Mouse (Mus musculus) kidney, embryonic 15.5 days (tissue): ENCODE measurements around the gene 1700034I23Rik. TPM values are rescaled to one million over a fixed set of nuclear protein-coding genes. Genes with fewer than 3 reads are reported as not detected.
"Not testable (repeated sequence)": the region's sequence is repeated elsewhere in the genome, so short reads cannot be mapped to it uniquely, and the experiment has no call there.

Experiments
- ATAC-seq: fragments of 200-750 bp; cut with Nextera tagmentation; replicated peaks from 2 replicates; pipeline ENCODE4 v1.8.0; 2017; ENCODE audit warnings: moderate TSS enrichment; ENCODE audit not compliant: low FRiP score
- H3K27ac ChIP-seq: fragments of 300-500 bp; sonication (generic); 2 replicates; pipeline ENCODE4 v1.5.1; 2015; ENCODE audit warnings: mild to moderate bottlenecking, inconsistent platforms
- H3K27me3 ChIP-seq: fragments of 300-500 bp; sonication (generic); 2 replicates; pipeline ENCODE4 v1.6.1; 2015; ENCODE audit warnings: inconsistent platforms
- H3K36me3 ChIP-seq: fragments of 300-500 bp; sonication (generic); 2 replicates; pipeline ENCODE4 v1.6.1; 2015; ENCODE audit warnings: inconsistent platforms
- H3K4me1 ChIP-seq: fragments of 300-500 bp; sonication (generic); 2 replicates; pipeline ENCODE4 v1.6.1; 2015; ENCODE audit warnings: inconsistent platforms
- H3K4me2 ChIP-seq: fragments of 300-500 bp; sonication (generic); 2 replicates; pipeline ENCODE4 v1.6.1; 2015; ENCODE audit warnings: moderate library complexity, mild to moderate bottlenecking, inconsistent platforms
- H3K4me3 ChIP-seq: fragments of 300-500 bp; sonication (generic); replicated peaks from 2 replicates; pipeline ENCODE4 v1.5.1; 2015; ENCODE audit warnings: mild to moderate bottlenecking, inconsistent platforms
- H3K9ac ChIP-seq: fragments of 300-500 bp; sonication (generic); 2 replicates; pipeline ENCODE4 v1.6.1; 2015; ENCODE audit warnings: mild to moderate bottlenecking, inconsistent platforms
- H3K9me3 ChIP-seq: fragments of 300-500 bp; sonication (generic); replicated peaks from 2 replicates; pipeline ENCODE4 v1.6.1; 2016; ENCODE audit warnings: inconsistent platforms
- WGBS: fragments of 180-500 bp; shearing (Covaris S2); methylation state at CpG from one replicate; pipeline ENCODE4 v1.1.7; 2015; ENCODE audit warnings: mixed read lengths; 5-methylcytosine and 5-hydroxymethylcytosine counted together
- polyA plus RNA-seq: library from polyadenylated mRNA; unstranded; fragments of >200 nt; fragmentation: Nextera tagmentation; extraction: Ambion mirVana; gene quantifications from 2 replicates; pipeline ENCODE4 v1.2.1, GENCODE M21; 2015

Gene 1700034I23Rik
- 0.10 and 0.35 TPM in 2 replicates for polyA plus RNA-seq

- H3K27me3 ChIP-seq, H3K36me3 ChIP-seq, H3K9me3 ChIP-seq, H3K4me1 ChIP-seq, H3K4me2 ChIP-seq, ATAC-seq, H3K4me3 ChIP-seq, H3K9ac ChIP-seq, H3K27ac ChIP-seq: not testable (repeated sequence)
- 99% methylated on average over 6 of the region's 10 CpGs for WGBS
Measured at GRCm38 (mm10) chr3:40902443-40902842, at the start of gene 1700034I23Rik. Gene 1700034I23Rik, minus strand, starts transcription at chr3:40902543.

DNA sequence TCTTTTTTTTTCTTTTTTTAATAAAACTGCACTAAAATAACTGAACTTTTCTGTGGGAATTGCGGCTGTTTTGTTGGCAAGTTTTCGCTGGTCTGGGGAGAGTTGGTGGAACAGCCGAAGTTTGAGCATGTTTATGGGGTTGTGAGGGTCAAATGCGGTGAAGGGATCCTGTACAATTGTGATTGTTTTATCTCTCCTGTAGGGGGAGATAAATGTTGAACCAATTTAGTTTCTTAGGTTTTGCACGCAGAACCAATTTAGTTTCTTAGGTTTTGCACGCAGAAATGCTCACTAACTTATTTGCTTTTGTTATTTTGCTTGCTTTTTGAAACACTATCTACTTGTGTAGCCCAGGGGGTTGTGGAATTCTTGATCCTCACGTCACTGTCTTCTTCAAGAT is 49.0 kb upstream of the 1700034I23Rik start:
- ATAC-seq = no peak
- 13% methylated on average over 7 of the region's 7 CpGs for WGBS
- H3K4me2 ChIP-seq = peak overlapping the region; percentile 99
- H3K36me3 ChIP-seq = no peaks in the 10 kb centered on the region
- peaks cover 7% of the 10 kb centered on the region for H3K4me1 ChIP-seq
- H3K4me3 ChIP-seq = peak overlapping the region; percentile 83
- peaks cover 17% of the 10 kb centered on the region; the same call in 1 of the 2 replicates for H3K27me3 ChIP-seq
- no peaks in the 10 kb centered on the region for H3K9me3 ChIP-seq
- H3K9ac ChIP-seq = no peak overlapping the region
- H3K27ac ChIP-seq = no peak overlapping the region

DNA sequence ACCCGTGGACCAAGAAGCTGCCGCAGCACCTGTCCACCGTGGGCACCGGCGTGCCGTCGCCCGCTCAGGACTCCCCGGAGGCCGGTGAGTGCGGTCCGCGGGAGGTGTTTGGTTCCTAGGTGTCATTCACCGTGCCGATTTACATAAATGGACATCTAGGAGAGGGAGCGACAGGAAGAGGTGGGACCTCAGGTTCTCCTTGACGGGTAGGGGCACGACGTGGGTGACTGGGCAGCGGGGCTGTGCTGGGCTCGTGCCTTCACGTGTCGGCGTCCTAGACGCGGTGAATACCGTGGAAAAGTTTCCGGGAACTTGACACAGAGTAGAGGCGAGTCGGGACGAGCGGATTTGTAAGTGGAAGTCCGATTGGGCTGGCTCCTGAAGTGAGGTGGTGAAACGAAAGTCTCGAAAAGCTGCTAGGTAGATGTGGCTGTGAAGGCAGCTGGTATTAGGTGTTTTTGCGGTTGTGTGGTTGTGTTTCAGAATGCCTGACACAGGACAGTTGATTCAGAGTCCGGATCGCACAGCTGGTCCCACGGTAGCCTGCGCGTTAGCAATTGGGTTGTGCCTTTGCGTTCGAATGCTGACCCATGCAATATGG is 48.4 kb upstream of the 1700034I23Rik start:
- Histone ChIP-seq H3K9ac (peak overlapping the region; percentile 68), H3K27me3 (peaks cover 17% of the 10 kb centered on the region; the same call in 1 of the 2 replicates), H3K4me2 (peak overlapping the region; percentile 99), H3K9me3 (no peaks in the 10 kb centered on the region), H3K36me3 (no peaks in the 10 kb centered on the region), H3K4me3 (peak overlapping the region; percentile 83), H3K27ac (peak overlapping the region; percentile 89), H3K4me1 (peaks cover 7% of the 10 kb centered on the region)
- ATAC-seq = peak; percentile 14
- WGBS = under 1% methylated on average over 43 of the region's 43 CpGs

DNA sequence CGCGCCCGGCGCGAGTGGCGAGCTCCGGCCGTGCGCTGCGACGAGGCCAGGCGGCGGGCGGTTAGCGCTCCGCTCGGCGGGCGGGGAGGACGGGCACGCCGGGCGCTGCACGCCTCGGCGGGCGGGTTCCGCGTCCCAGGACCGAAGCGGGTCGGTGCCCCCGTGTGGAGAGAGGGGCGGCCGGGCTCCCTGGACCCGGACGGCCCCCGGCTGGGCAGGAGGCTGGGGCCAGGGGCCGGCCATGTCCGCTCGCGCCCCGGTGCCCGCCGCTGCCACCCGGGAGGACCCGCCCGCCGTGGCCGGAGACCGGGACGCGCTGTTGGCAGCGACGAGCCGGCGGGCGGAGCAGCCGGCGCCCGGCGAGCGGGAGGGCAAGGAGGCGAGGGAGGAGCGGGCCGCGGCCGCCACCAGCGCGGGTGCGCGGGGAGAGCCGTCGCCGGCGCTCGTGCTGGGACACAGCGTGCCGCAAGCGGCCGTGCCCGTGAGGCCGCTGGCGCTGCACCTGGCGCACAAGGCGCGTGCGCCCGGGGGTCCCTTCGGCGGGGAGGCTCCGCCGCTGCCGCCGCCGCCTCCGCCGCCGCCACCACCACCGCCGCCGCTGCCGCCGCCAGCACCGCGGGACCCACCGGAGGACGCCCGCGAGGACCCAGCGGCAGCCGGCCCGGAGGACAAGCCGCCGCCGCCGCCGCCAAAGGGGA is 47.7 kb upstream of the 1700034I23Rik start:
- no peaks in the 10 kb centered on the region for H3K36me3 ChIP-seq
- H3K9me3 ChIP-seq = no peaks in the 10 kb centered on the region
- peaks cover 17% of the 10 kb centered on the region; the same call in 1 of the 2 replicates for H3K27me3 ChIP-seq
- H3K4me1 ChIP-seq = peaks cover 7% of the 10 kb centered on the region
- WGBS = under 1% methylated on average over 110 of the region's 118 CpGs
- peak; percentile 42 for ATAC-seq
- H3K27ac ChIP-seq = peak overlapping the region; percentile 89
- peak overlapping the region; percentile 83 for H3K4me3 ChIP-seq
- peak overlapping the region; percentile 68 for H3K9ac ChIP-seq
- H3K4me2 ChIP-seq = peak overlapping the region; percentile 99

GRCm38 (mm10) chr3:40949170-40949902 is 47.0 kb upstream of the 1700034I23Rik start, which contains the start of gene Larp1b:
Gene Larp1b, plus strand, starts transcription at chr3:40949828.
- no peaks in the 10 kb centered on the region for H3K36me3 ChIP-seq
- H3K4me3 ChIP-seq = peak within 1 kb of the TSS; percentile 83
- H3K4me2 ChIP-seq = peak within 1 kb of the TSS; percentile 99
- WGBS = under 1% methylated on average over 56 of the region's 66 CpGs
- peak; percentile 96 for ATAC-seq
- peaks cover 17% of the 10 kb centered on the region; the same call in 1 of the 2 replicates for H3K27me3 ChIP-seq
- H3K4me1 ChIP-seq = peaks cover 7% of the 10 kb centered on the region
- peak within 1 kb of the TSS; percentile 68 for H3K9ac ChIP-seq
- H3K27ac ChIP-seq = peak within 1 kb of the TSS; percentile 89
- H3K9me3 ChIP-seq = no peaks in the 10 kb centered on the region

DNA sequence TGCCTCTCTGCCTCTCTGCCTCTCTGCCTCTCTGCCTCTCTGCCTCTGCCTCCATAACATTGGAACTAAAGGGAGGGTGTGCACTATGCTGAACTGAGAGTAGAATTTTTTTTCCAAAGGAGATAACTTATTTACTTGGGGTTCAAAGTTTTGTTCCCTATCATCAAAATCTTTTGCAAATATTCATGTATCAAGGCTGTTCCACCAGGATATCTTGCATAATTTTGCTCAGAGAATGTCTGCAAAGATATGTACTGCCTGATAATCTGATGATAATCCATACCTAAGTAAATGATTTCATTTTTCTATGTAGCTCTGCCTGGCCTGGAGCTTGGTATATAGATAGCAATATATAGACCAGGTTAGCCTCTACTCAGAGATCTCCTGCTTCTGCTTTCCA is 36.7 kb upstream of the 1700034I23Rik start:
- Histone ChIP-seq H3K4me2 (no peak overlapping the region), H3K4me3 (no peak overlapping the region), H3K27ac (no peak overlapping the region), H3K4me1 (no peaks in the 10 kb centered on the region), H3K27me3 (no peaks in the 10 kb centered on the region), H3K9ac (no peak overlapping the region), H3K36me3 (peaks cover 4% of the 10 kb centered on the region; the same call in 1 of the 2 replicates), H3K9me3 (no peaks in the 10 kb centered on the region)
- ATAC-seq = no peak

DNA sequence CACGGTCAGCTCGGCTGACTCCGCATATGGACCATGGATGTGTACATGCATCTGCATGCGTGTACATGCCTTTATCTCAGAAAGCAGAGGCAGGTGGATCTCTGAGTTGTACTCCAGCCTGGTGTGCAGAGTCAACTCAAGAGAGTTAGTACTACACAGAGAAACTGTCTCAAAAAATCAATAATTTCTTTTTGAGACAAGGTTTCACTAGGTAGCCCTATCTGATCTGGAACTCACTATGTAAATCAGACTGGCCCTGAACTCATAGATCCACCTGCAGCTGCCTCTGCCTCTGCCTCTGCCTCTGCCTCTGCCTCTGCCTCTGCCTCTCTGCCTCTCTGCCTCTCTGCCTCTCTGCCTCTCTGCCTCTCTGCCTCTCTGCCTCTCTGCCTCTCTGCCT is 36.2 kb upstream of the 1700034I23Rik start:
- no peak overlapping the region for H3K9ac ChIP-seq
- peaks cover 9% of the 10 kb centered on the region for H3K36me3 ChIP-seq
- WGBS = 95% methylated on average over 4 of the region's 4 CpGs
- H3K27me3 ChIP-seq = no peaks in the 10 kb centered on the region
- H3K27ac ChIP-seq = no peak overlapping the region
- H3K9me3 ChIP-seq = no peaks in the 10 kb centered on the region
- H3K4me2 ChIP-seq = no peak overlapping the region
- H3K4me1 ChIP-seq = no peaks in the 10 kb centered on the region
- ATAC-seq = no peak
- H3K4me3 ChIP-seq = no peak overlapping the region

- H3K4me3 ChIP-seq = no peak overlapping the region
- no peak for ATAC-seq
- 86% methylated on average over 5 of the region's 5 CpGs for WGBS
- H3K27me3 ChIP-seq = no peaks in the 10 kb centered on the region
- H3K9me3 ChIP-seq = no peaks in the 10 kb centered on the region
- H3K9ac ChIP-seq = no peak overlapping the region
- H3K27ac ChIP-seq = no peak overlapping the region
- H3K4me2 ChIP-seq = no peak overlapping the region
- H3K4me1 ChIP-seq = no peaks in the 10 kb centered on the region
- H3K36me3 ChIP-seq = peaks cover 13% of the 10 kb centered on the region
Measured at GRCm38 (mm10) chr3:40938189-40938588, 35.8 kb upstream of the 1700034I23Rik start.

DNA sequence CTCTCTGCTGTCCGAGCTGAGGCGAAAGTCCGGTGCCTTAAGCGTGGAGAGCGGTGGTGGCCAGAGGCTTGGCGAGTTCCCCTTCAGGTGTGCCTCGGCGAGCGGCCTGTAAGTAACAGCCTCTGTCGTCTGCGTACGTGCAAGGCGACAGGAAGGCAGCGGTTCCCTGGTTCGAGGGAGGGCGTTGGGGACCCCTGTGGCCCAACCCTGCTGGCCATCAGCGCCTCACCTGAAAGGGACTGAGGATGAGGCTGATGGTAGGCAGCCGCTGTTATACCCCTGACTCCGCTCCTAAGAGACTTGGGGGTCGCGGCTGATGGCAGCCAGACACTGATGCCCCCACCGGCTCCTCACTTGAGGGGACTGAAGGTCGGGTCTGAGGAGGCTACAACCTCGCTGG is 8.0 kb downstream of the 1700034I23Rik start:
- under 1% methylated on average over 21 of the region's 24 CpGs for WGBS
- H3K9me3 ChIP-seq, H3K27me3 ChIP-seq, ATAC-seq, H3K4me1 ChIP-seq, H3K36me3 ChIP-seq: not testable (repeated sequence)
- Histone ChIP-seq H3K27ac (peak overlapping the region; percentile 54; the same call in 1 of the 2 replicates), H3K9ac (peak overlapping the region; percentile 52), H3K4me3 (peak overlapping the region; percentile 59), H3K4me2 (peak overlapping the region; percentile 78)

DNA sequence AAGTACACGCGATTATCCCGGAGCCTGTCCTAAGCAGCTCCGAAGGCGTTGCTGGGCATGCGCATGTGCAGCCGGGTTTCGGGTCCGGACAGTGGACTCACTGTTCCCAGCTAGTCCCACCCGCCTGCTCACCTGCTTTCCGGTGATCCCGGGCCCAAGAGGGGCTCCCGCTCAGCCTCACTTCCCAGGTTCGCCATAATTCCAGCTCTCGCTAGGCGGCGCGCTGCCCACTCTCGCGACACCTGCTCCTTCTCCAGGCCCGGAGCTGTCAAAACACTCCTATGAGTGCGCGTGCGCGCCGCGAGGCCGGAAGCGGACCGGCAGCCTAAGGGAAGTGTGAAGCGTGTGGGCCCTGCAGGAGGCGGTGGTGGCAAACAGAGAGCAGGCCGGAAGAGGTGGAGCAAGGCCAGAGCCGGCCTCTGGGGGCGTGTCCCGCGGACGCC is 8.5 kb downstream of the 1700034I23Rik start:
- WGBS = under 1% methylated on average over 37 of the region's 38 CpGs
- not testable (repeated sequence) for H3K36me3 ChIP-seq, H3K4me1 ChIP-seq, H3K9me3 ChIP-seq, H3K27me3 ChIP-seq
- peak overlapping the region; percentile 39 for H3K9ac ChIP-seq
- peak overlapping the region; percentile 59 for H3K4me3 ChIP-seq
- H3K27ac ChIP-seq = peak overlapping the region; percentile 77
- peak overlapping the region; percentile 78 for H3K4me2 ChIP-seq
- peak; percentile 100 for ATAC-seq

DNA sequence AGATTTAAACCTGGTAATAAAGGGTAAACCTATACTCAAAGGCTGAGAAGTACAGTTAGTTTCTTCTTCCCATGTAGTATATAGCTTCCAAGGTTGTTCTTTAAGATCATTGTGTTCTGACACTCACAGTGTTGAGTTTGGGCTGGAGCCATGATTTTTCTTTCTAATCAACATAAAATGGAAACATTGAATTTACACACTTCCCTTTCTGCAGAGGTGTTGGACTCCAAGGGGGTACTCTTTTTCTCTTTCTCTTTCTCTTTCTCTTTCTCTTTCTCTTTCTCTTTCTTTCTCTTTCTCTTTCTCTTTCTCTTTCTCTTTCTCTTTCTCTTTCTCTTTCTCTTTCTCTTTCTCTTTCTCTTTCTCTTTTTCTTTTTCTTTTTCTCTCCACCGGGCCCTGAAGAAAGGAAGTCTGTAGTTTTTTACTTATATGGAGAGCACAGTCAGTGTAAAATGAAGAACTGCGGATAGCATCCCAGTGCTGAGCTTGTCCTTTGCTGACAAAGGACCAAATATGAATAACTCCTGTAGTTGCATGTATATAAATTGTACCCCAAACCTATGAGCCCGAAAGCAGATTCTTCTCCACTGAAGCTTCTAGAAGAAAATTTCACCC is 49.1 kb downstream of the 1700034I23Rik start:
- H3K9ac ChIP-seq, H3K9me3 ChIP-seq, H3K4me3 ChIP-seq, H3K4me1 ChIP-seq, ATAC-seq, H3K27me3 ChIP-seq, H3K4me2 ChIP-seq, H3K27ac ChIP-seq, H3K36me3 ChIP-seq: not testable (repeated sequence)
- WGBS = 95% methylated on average over 3 of the region's 3 CpGs
